Mouse (Mus musculus) thymus, adult 2 months (tissue): ENCODE results near the gene Ldlrad3. TPM values are rescaled to one million over a fixed set of nuclear protein-coding genes. Genes with fewer than 3 reads are reported as not detected.

Experiments
- DNase-seq: peaks from one replicate; pipeline ENCODE4 v3.0.0; 2021
- H3K27ac ChIP-seq: fragments of 200-500 bp; 2 replicates; pipeline ENCODE4 v1.5.1; 2012; ENCODE audit warnings: low read length, control low read depth; ENCODE audit not compliant: control insufficient read depth, insufficient read depth
- H3K27me3 ChIP-seq: fragments of 200-500 bp; 2 replicates; pipeline ENCODE4 v1.6.1; 2012; ENCODE audit warnings: mild to moderate bottlenecking, low read length, moderate library complexity, mixed read lengths; ENCODE audit not compliant: control insufficient read depth, insufficient read depth
- H3K36me3 ChIP-seq: fragments of 200-500 bp; 2 replicates; pipeline ENCODE4 v1.6.1; 2012; ENCODE audit warnings: mild to moderate bottlenecking, low read length, moderate library complexity; ENCODE audit not compliant: control insufficient read depth, insufficient read depth
- H3K4me1 ChIP-seq: fragments of 200-500 bp; replicated peaks from 2 replicates; pipeline ENCODE4 v1.6.1; 2012; ENCODE audit warnings: low read length; ENCODE audit not compliant: control insufficient read depth, insufficient read depth
- H3K4me3 ChIP-seq: fragments of 200-500 bp; 2 replicates; pipeline ENCODE4 v1.5.1; 2012; ENCODE audit warnings: mild to moderate bottlenecking, low read length, control low read depth, moderate library complexity; ENCODE audit not compliant: control insufficient read depth, insufficient read depth
- CTCF ChIP-seq: fragments of 200-500 bp; IDR thresholded peaks from 2 replicates; pipeline ENCODE4 v1.5.1; 2012; ENCODE audit warnings: mild to moderate bottlenecking, control low read depth, low read length, moderate library complexity, borderline replicate concordance; ENCODE audit not compliant: control insufficient read depth, poor library complexity, insufficient read depth; ENCODE audit errors: extremely low read depth
- POLR2A ChIP-seq: fragments of 200-500 bp; IDR thresholded peaks from 2 replicates; pipeline ENCODE4 v1.6.1; 2012; ENCODE audit warnings: mild to moderate bottlenecking, low read length, control low read depth, moderate library complexity; ENCODE audit not compliant: control insufficient read depth, poor library complexity, insufficient read depth; ENCODE audit errors: extremely low read depth
- whole genome bisulfite sequencing: fragments of 180-500 bp; shearing (Covaris S2); methylation state at CpG from one replicate; pipeline ENCODE4 v1.1.7; 2018; 5-methylcytosine and 5-hydroxymethylcytosine counted together
- polyA plus RNA-seq: library from polyadenylated mRNA; depleted of rRNA; stranded (reverse); fragments of >200 nt; gene quantifications from 2 replicates; pipeline ENCODE4 v1.2.3, GENCODE M21; 2012

The Ldlrad3 gene
- polyA plus RNA-seq, 1 experiment: 12.9 TPM

DNA sequence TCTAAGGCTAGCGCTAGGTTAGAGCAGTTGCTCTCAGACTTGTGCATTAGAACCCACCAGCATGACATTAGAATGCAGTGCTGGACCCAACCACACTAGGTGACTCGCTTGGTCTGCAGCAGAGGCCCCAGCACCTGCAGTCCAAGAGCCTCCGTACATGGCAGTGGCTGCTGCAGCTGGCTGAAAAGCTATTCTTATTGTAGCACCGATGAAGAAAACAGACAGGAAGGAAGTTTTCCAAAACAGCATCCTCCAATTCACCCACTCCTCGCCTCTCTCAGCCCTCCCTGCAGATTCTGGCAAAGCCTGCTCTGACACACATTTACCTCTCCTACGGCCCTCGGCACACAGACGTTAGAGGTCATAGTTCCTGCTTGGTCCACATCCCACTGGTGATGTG is 130.0 kb downstream of the Ldlrad3 start:
- Histone ChIP-seq H3K36me3 (no peaks in the 10 kb centered on the region), H3K27me3 (no peaks in the 10 kb centered on the region), H3K27ac (peak overlapping the region; percentile 99), H3K4me1 (peaks cover 67% of the 10 kb centered on the region), H3K4me3 (no peak overlapping the region)
- WGBS: 29% methylated on average over 8 of the region's 8 CpGs
- DNase-seq: peak; percentile 57
- TF ChIP-seq CTCF (no peak), POLR2A (no peak)

DNA sequence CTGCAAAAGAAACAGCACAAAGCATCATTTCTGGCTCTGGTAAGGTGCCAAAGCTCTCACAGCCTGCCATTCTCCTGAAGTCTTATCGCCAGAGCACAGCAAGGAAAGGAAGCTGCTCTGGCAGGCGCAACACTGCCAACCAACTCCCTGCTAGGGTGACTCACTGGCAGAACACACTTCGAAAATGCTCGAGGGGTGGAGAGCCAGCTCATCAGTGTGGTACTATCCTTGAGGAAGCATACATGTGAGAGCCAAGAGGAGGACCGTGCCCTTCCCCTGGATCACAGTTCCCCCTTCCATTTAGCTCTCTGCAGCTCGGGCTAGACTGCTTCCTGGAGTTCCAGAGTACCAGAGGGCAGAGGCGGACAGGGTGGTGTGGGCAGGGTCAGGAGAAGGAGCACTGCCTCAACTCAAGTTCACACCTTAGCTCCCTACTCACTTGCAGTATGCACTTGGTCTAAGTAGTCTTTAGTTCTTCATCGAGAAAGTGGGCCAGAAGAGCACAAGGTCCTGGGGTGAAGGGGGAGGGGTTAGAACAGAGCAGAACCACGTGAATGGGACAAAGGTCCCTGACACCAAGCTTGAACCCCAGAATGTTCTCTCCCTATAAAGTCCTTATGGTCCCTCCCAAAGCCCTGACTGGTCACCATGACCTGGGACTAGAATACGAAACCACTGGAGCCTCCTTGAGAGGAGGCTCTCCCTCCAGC is 133.1 kb downstream of the Ldlrad3 start:
- H3K36me3 ChIP-seq: no peaks in the 10 kb centered on the region
- TF ChIP-seq CTCF (no peak), POLR2A (no peak)
- H3K27me3 ChIP-seq: no peaks in the 10 kb centered on the region
- H3K27ac ChIP-seq: peak overlapping the region; percentile 42; the same call in 1 of the 2 replicates
- H3K4me3 ChIP-seq: no peak overlapping the region
- no peak for DNase-seq
- WGBS: 54% methylated on average over 10 of the region's 10 CpGs
- H3K4me1 ChIP-seq: peaks cover 73% of the 10 kb centered on the region

DNA sequence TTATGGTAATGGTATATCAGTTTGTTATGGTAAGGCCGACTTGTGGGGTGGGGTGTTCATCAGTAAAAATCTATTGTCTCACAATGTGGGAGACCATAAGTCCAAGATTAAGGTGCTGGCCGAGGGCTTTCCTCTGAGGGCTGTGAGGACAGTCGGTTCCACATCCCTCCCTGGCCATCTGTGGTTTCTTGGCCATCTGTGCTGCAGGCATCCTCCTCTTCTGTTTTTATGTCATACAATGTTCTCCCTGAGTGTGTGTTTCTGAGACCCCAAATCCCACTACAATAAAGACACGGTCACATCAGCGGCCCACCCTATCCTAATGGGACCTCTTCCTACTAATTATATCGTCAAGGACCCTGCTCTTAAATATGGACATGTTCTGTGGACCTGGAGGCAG is 133.8 kb downstream of the Ldlrad3 start:
- TF ChIP-seq CTCF: no peak
- no peak for TF ChIP-seq POLR2A
- Histone ChIP-seq H3K27me3 (no peaks in the 10 kb centered on the region), H3K4me1 (peaks cover 66% of the 10 kb centered on the region), H3K36me3 (no peaks in the 10 kb centered on the region), H3K27ac (no peak overlapping the region), H3K4me3 (no peak overlapping the region)
- WGBS: 90% methylated on average over 6 of the region's 6 CpGs
- no peak for DNase-seq

DNA sequence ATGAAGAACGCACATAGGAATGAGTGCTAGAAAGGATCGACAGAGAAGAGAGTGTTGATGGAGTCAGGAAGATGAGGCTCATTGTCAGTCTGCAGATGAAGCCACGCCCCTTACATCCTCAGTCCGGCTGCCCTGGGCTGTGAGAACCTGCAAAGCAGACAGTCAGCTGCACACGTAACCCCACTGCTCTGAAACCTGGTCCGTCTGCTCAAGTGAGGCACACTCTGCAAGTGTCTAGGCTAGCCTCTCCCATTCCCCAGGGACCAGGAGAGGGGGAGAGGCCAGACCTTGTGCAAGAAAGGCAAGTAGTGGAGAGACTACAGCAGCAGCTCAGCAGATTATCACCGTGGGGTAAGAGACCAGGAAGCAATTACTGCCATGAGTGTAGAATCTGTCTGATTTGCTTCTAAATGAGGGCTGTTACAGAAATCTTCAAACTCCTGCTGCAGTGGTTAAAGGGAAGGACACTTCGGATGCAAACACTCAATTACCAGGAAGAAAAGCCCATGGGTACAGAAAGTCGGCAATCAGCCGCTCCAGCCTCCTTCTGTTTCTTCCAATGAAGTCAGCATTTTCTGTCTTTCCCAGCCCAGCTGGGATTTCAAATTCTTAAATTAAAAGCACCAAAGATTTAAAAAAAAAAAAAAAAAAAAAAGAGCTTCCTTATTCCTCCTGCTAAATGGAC is 136.2 kb downstream of the Ldlrad3 start:
- no peak for TF ChIP-seq CTCF
- no peak for TF ChIP-seq POLR2A
- no peak overlapping the region; the same call in 1 of the 2 replicates for H3K4me3 ChIP-seq
- H3K27ac ChIP-seq: peak overlapping the region; percentile 49; the same call in 1 of the 2 replicates
- DNase-seq: no peak
- H3K27me3 ChIP-seq: no peaks in the 10 kb centered on the region
- H3K4me1 ChIP-seq: peaks cover 52% of the 10 kb centered on the region
- 34% methylated on average over 10 of the region's 10 CpGs for WGBS
- no peaks in the 10 kb centered on the region for H3K36me3 ChIP-seq

DNA sequence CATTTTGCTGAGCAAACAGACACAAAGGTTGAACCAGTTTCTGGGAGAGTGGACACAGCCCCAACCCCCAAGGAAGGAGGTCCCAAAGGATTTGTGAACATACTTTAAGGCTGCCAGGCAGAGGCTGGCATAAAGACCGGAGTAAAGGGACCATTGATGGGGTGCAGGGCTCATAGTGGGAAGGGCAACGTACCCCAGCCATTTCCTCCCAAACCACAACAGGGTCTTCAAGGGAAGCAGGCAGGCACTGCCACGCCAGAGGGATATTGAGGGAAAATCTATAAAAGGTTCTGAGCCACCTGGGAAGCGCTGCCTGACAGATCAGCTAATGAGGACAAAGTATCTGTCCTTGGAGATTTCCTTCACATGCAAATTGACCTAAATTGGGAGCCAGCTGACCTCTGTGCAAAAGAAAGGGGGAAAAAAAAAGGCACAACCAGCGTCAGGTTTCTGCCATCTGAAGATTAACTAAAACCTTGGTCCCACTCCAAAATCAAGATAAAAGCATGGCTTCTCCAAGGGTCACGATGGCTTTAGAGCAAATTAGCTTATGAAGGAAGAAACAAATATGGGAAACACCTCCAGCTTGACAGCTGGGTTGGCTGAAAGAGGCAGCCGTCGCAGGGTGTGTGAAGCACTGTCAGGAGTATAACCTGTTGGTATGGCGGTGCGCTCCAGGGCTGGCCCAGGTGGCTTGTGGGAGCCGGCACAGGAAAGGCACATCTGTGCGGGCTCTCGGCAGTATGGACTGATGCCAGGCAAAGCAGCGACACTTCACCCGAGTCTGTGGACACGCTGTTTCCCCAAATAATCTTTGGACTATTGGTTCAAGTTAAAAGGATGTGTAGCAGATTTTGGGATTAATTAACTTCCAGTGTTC is 137.6 kb downstream of the Ldlrad3 start:
- WGBS: 80% methylated on average over 16 of the region's 16 CpGs
- no peak for DNase-seq
- TF ChIP-seq CTCF (no peak), POLR2A (no peak)
- H3K36me3 ChIP-seq: no peaks in the 10 kb centered on the region
- H3K27ac ChIP-seq: no peak overlapping the region
- no peaks in the 10 kb centered on the region for H3K27me3 ChIP-seq
- H3K4me1 ChIP-seq: peaks cover 59% of the 10 kb centered on the region
- no peak overlapping the region for H3K4me3 ChIP-seq

DNA sequence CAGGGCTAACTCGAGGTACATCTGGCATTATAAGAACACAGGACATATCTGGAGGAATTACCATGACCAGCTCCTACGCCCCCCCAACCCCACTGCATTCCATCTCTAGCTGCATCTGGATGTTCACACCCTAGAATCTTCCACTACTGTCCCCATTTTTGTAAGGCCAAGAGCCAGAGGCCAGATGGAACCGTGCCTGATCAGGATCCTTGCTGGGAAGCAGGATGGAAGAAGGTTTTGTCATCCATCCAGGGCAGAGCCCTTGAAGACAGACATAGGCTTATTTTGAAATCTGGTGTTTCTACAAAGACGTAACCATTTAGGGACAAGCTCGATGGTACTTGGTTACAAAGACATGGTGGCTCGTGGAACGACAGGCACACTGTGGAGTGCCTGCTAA is 139.7 kb downstream of the Ldlrad3 start:
- 98% methylated on average over 7 of the region's 7 CpGs for WGBS

More for the DNA sequence above, 139.7 kb downstream of the Ldlrad3 start:
- Histone ChIP-seq H3K27me3 (no peaks in the 10 kb centered on the region), H3K4me1 (peaks cover 44% of the 10 kb centered on the region), H3K27ac (no peak overlapping the region), H3K36me3 (peaks cover 7% of the 10 kb centered on the region; the same call in 1 of the 2 replicates), H3K4me3 (no peak overlapping the region)
- no peak for DNase-seq
- TF ChIP-seq POLR2A: no peak
- TF ChIP-seq CTCF: no peak
